Mouse (Mus musculus): ENCODE data around the gene Prkd3.

GRCm38 (mm10) chr17:78916899-78917298 is 103.7 kb downstream of the Prkd3 start:
- TF ChIP-seq CTCF (IDR thresholded peaks at IDR 0.05; ENCODE audit: extremely low read depth, insufficient read depth, low read length) (no peak), POLR2A (IDR thresholded peaks at IDR 0.05; ENCODE audit: extremely low read depth, insufficient read depth, low read length) (no peak)
